Mouse (Mus musculus): ENCODE measurements around the gene Slco2a1. TPM values are rescaled to one million over a fixed set of nuclear protein-coding genes. Genes with fewer than 3 reads are reported as not detected.

The Slco2a1 gene
- polyA plus RNA-seq, 1 experiment from 2014 or later: 1.7 TPM

DNA sequence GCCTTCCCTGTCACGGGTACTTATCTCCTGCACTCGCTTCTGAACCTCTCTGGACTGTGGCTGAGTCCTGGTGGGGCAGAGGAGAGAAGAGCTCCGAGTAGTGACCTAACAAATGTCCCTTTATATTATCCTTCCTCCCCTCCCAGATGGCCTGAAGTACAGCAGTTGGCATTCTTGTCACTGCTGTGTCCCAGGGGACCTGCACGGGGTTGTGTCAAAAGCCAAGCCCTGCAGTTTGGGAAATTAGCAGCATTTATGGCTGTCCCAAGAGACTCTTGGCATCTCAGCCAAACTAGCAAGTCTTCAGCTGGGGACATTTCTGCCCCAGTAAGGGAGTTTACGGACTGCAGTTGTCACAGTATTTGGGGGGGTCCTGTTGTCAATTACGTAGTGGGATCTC lies 151.0 kb downstream of the Slco2a1 start:
- 58% methylated on average over 6 of the region's 6 CpGs for WGBS (ENCODE audit: insufficient replicate concordance)
- Histone ChIP-seq H3K36me3 (no peaks in the 10 kb centered on the region), H3K27me3 (replicated peaks) (no peaks in the 10 kb centered on the region), H3K4me1 (no peaks in the 10 kb centered on the region), H3K4me2 (no peak overlapping the region), H3K9me3 (replicated peaks) (no peaks in the 10 kb centered on the region), H3K27ac (no peak overlapping the region), H3K4me3 (no peak overlapping the region), H3K9ac (no peak overlapping the region)
- no peak for ATAC-seq

DNA sequence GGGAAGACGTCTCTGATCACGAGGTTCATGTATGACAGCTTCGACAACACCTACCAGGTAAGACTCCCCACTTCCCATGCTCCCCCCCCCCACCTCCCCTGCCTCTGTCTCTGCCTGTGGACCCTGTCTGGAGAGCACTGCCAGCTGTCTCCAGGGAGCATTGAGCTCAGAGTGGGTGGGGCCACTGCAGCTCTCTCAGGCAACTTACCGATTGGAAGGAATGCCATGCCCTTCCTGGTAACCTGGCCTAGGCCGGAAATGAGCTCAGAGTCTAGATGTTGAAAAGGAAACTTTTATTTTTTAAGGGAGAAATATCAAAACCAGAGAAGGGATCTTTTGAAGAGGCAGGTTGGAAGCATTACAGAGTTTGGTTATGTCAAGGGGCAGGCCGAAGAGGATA lies 151.9 kb downstream of the Slco2a1 start:
- no peaks in the 10 kb centered on the region for H3K4me1 ChIP-seq
- H3K9me3 ChIP-seq (replicated peaks): no peaks in the 10 kb centered on the region
- H3K9ac ChIP-seq: no peak overlapping the region
- no peak overlapping the region for H3K27ac ChIP-seq
- H3K27me3 ChIP-seq (replicated peaks): 0 out of 2 replicates have a peak, but pooled peaks cover 4% of the 10 kb centered on the region
- no peak overlapping the region for H3K4me2 ChIP-seq
- WGBS (ENCODE audit: insufficient replicate concordance): 79% methylated on average over 6 of the region's 6 CpGs
- no peaks in the 10 kb centered on the region for H3K36me3 ChIP-seq
- H3K4me3 ChIP-seq: no peak overlapping the region
- ATAC-seq: no peak

DNA sequence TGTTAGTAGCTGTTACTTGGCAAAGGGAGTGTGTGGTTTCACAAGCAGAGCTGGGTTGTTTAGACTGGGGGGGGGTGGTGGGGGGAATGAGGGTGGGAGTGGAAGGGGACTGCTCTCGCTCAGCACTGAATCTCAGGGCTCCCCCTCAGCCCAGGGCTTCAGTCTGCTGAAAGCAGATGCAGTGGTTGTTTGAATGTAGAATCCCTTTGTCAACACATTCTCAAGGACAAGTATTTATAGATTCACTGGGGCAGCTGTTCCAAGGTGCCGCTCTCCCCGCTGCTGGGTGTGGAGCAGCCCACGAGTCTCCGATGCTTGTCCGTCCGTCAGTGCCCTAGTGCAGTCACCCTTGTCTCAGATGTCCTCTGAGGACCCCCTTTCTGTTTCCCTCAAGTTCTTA lies 152.8 kb downstream of the Slco2a1 start:
- Histone ChIP-seq H3K27ac (no peak overlapping the region), H3K9me3 (replicated peaks) (no peaks in the 10 kb centered on the region), H3K9ac (no peak overlapping the region), H3K27me3 (replicated peaks) (0 out of 2 replicates have a peak, but pooled peaks cover 4% of the 10 kb centered on the region), H3K36me3 (no peaks in the 10 kb centered on the region), H3K4me1 (no peaks in the 10 kb centered on the region), H3K4me2 (no peak overlapping the region), H3K4me3 (no peak overlapping the region)
- 76% methylated on average over 7 of the region's 7 CpGs for WGBS (ENCODE audit: insufficient replicate concordance)
- no peak for ATAC-seq

DNA sequence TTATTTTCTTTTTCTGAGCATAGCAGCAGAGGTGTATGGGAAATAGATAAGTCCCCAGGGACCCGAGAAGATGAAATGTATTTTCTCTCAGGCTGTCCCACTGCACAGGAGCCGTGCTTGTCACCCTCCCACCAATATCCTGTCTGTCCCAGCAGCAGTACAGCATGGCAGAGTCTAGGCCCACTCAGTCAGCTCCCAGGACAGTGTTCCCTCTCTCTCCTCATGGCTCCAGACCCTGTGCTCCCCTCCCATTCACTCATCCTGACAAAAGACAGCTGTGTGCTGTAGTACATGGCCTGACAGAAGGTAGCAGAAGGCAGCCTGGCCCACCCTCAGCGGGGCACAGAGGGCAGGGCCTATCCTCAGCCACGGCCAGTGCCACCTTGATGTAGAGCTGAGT lies 155.4 kb downstream of the Slco2a1 start:
- no peak overlapping the region for H3K27ac ChIP-seq
- no peak overlapping the region for H3K4me3 ChIP-seq
- no peak for ATAC-seq
- H3K4me1 ChIP-seq: no peaks in the 10 kb centered on the region
- H3K9ac ChIP-seq: no peak overlapping the region
- WGBS (ENCODE audit: insufficient replicate concordance): 44% methylated on average over 4 of the region's 4 CpGs
- no peaks in the 10 kb centered on the region for H3K9me3 ChIP-seq (replicated peaks)
- 0 out of 2 replicates have a peak, but pooled peaks cover 4% of the 10 kb centered on the region for H3K27me3 ChIP-seq (replicated peaks)
- H3K36me3 ChIP-seq: no peaks in the 10 kb centered on the region
- H3K4me2 ChIP-seq: no peak overlapping the region

DNA sequence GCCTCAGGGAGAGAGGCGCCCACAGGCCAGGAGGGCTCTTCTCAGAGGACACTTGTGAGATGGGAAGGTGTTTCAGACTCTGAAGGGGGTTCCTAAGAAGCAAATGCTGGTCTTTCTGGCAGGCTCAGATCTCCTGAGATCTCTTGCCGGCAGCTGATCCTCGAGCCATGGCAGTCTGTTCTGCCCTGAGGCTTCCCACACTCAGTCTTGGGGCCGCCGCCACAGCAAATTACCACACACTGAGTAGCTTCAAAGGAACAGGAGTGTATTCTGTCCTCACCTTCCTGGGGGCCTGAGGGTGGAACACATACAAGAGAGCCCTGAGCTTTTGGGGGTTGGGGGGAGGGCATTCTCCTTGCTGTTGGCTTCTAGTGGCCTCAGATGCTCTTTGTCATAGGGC lies 156.8 kb downstream of the Slco2a1 start:
- WGBS (ENCODE audit: insufficient replicate concordance): 62% methylated on average over 5 of the region's 5 CpGs
- no peak overlapping the region for H3K27ac ChIP-seq

More for the DNA sequence above, 156.8 kb downstream of the Slco2a1 start:
- H3K9me3 ChIP-seq (replicated peaks): no peaks in the 10 kb centered on the region
- ATAC-seq: no peak
- no peak overlapping the region for H3K4me2 ChIP-seq
- no peaks in the 10 kb centered on the region for H3K4me1 ChIP-seq
- no peak overlapping the region for H3K4me3 ChIP-seq
- no peak overlapping the region for H3K9ac ChIP-seq
- no peaks in the 10 kb centered on the region for H3K36me3 ChIP-seq
- H3K27me3 ChIP-seq (replicated peaks): 0 out of 2 replicates have a peak, but pooled peaks cover 4% of the 10 kb centered on the region

Other genes with a start within 250 kb of the Slco2a1 start
- gene Ryk, start 153.8 kb upstream of the Slco2a1 start, polyA plus RNA-seq (2016; fragmentation: Nextera tagmentation; extraction: Ambion mirVana): 8.3 and 8.4 TPM in 2 replicates
- 0.24 and 0.43 TPM in 2 replicates for gene Rab6b, start 123.1 kb downstream of the Slco2a1 start, polyA plus RNA-seq (2016; fragmentation: Nextera tagmentation; extraction: Ambion mirVana)
- gene Srprb, start 213.4 kb downstream of the Slco2a1 start, polyA plus RNA-seq (2016; fragmentation: Nextera tagmentation; extraction: Ambion mirVana): 30.3 and 31.5 TPM in 2 replicates
- 4.9 and 5.2 TPM in 2 replicates for gene Gm20425, start 241.6 kb downstream of the Slco2a1 start, polyA plus RNA-seq (2016; fragmentation: Nextera tagmentation; extraction: Ambion mirVana)
- 2,820 and 2,901 TPM in 2 replicates for gene Trf, start 241.7 kb downstream of the Slco2a1 start, polyA plus RNA-seq (2016; fragmentation: Nextera tagmentation; extraction: Ambion mirVana)